Mouse (Mus musculus) ES-E14 (cell line): ENCODE data around the gene Slc6a8. TPM values are rescaled to one million over a fixed set of nuclear protein-coding genes. Genes with fewer than 3 reads are reported as not detected.
A peak's percentile ranks its signal among the peaks of the same experiment; 100 is the strongest.

Experiments
- DNase-seq: peaks from one replicate; pipeline ENCODE4 v3.0.0-alpha.2; 2013; ENCODE audit warnings: low read depth, low spot score
- H3K27ac ChIP-seq: 2 replicates; pipeline ENCODE4 v1.5.1; 2012; ENCODE audit warnings: low read depth, mild to moderate bottlenecking, low read length, moderate library complexity, mixed read lengths; ENCODE audit not compliant: poor library complexity, insufficient read depth, severe bottlenecking
- H3K36me3 ChIP-seq: 2 replicates; pipeline ENCODE4 v1.6.1; 2012; ENCODE audit warnings: mild to moderate bottlenecking, low read length, moderate library complexity, mixed read lengths; ENCODE audit not compliant: control insufficient read depth, poor library complexity, insufficient read depth, severe bottlenecking
- H3K4me1 ChIP-seq, 2 experiments: fragments of 150-350 bp in 1 of 2; sonication (generic) in 1 of 2; 2 replicates each; pipeline ENCODE4 v1.6.1; 2012; ENCODE audit warnings: low read length in 2 of 2, mild to moderate bottlenecking in 1 of 2, mixed read lengths in 1 of 2; ENCODE audit not compliant: control insufficient read depth in 2 of 2, insufficient read depth in 2 of 2, poor library complexity in 1 of 2
- H3K4me3 ChIP-seq, 2 experiments: fragments of 150-350 bp in 1 of 2; sonication (generic) in 1 of 2; 2 replicates each; pipeline ENCODE4 v1.5.1; 2012; ENCODE audit warnings: low read length in 2 of 2, low read depth in 1 of 2, mild to moderate bottlenecking in 1 of 2, mixed read lengths in 1 of 2; ENCODE audit not compliant: insufficient read depth in 1 of 2, poor library complexity in 1 of 2, severe bottlenecking in 1 of 2
- H3K9ac ChIP-seq: 2 replicates; pipeline ENCODE4 v1.6.1; 2012; ENCODE audit warnings: low read depth, mild to moderate bottlenecking, low read length, mixed read lengths; ENCODE audit not compliant: poor library complexity, insufficient read depth, severe bottlenecking
- H3K9me3 ChIP-seq: fragments of 150-350 bp; sonication (generic); 2 replicates; pipeline ENCODE4 v1.6.1; 2012; ENCODE audit warnings: low read depth, mild to moderate bottlenecking, low read length; ENCODE audit not compliant: control insufficient read depth, insufficient read depth
- CHD2 ChIP-seq: IDR thresholded peaks from 2 replicates; pipeline ENCODE4 v1.6.1; 2014; ENCODE audit warnings: mild to moderate bottlenecking, low read depth, low read length, inconsistent platforms
- HCFC1 ChIP-seq: IDR thresholded peaks from 2 replicates; pipeline ENCODE4 v1.6.1; 2012; ENCODE audit warnings: low read length, inconsistent platforms, borderline replicate concordance; ENCODE audit not compliant: insufficient read depth
- MAFK ChIP-seq: IDR thresholded peaks from 2 replicates; pipeline ENCODE4 v1.6.1; 2014; ENCODE audit warnings: mild to moderate bottlenecking, low read depth, low read length, inconsistent platforms; ENCODE audit not compliant: insufficient read depth
- ZC3H11A ChIP-seq: IDR thresholded peaks from 2 replicates; pipeline ENCODE4 v1.6.1; 2012; ENCODE audit warnings: low read depth, mild to moderate bottlenecking, inconsistent platforms, low read length, borderline replicate concordance
- ZNF384 ChIP-seq: IDR thresholded peaks from 2 replicates; pipeline ENCODE4 v1.6.1; 2012; ENCODE audit warnings: low read depth, low read length, inconsistent platforms
- in situ Hi-C, 2 experiments: fragments of 600-800 bp; cut with MboI; formaldehyde crosslinking; loops; one replicate each; pipeline ENCODE4 v1.15.1; 2025; ENCODE audit warnings: low sequenced_read_pairs in 2 of 2, inconsistent platforms in 1 of 2; ENCODE audit not compliant: unreplicated experiment in 2 of 2
- total RNA-seq: library from RNA; depleted of rRNA; stranded (reverse); fragments of 300-350 nt; gene quantifications from 2 replicates; pipeline ENCODE4 v1.2.3, GENCODE M21; 2012; rRNA removed

The Slc6a8 gene
- 83.4 and 133 TPM in 2 replicates for total RNA-seq

DNA sequence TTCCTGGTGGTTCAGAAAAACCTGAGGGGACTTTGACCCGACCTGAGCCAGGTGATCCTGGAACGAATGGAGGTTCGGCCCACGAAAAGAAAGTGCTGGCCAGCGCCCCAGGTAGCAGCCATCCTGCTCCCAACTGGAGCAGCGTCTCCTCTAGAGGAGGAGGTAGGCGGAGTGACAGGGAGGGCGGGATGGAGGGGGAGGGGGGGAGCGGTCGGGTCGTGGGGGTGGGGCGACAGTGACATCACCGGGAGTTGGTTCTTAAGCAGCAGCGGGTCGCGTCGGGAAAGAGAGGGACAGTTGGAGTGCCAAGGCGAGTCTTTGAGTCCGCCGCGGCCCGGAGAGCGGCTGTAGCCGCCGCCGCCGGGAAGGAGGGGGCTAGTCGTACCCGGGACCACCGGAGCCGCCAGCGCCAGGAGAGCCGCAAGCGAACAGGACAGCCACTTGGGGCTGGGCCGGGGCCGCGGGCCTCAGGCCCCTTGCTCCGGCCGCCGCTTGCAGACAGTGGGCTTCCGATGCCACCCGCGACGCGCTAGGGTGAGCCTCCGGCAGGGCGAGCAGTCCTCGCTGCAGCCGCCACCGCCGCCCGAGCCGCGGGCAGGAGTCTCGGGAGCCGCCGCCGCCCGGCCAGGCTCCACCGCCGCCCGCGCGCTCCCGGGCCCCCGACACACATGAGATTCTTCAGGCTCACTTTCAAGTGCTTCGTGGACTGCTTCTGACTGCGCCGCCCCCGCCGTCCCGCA lies at the start of gene Slc6a8:
Gene Slc6a8, plus strand, starts transcription at position 272 of the 740 bp plus-strand sequence.
- peak within 1 kb of the TSS; percentile 86 for H3K9ac ChIP-seq
- peaks cover 22% of the 10 kb centered on the region for H3K36me3 ChIP-seq
- TF ChIP-seq ZC3H11A (no peak), HCFC1 (no peak), ZNF384 (no peak), CHD2 (no peak), MAFK (no peak)
- no peak within 1 kb of the TSS; the same call in 1 of the 2 replicates for H3K27ac ChIP-seq
- peaks cover 0 to 8% of the 10 kb centered on the region in 2 experiments; a peak in 1 of 4 replicates for H3K4me1 ChIP-seq
- H3K9me3 ChIP-seq: no peaks in the 10 kb centered on the region
- in situ Hi-C loops: loop anchor here in 1 of 2 experiments (25.0 kb wide), 1 partner anchor 636 kb away; the partner anchor contains the start of gene Pnma5
- DNase-seq: peak; percentile 34
- peak within 1 kb of the TSS; percentile 67 to 91 for H3K4me3 ChIP-seq

GRCm38 (mm10) chrX:73626981-73627380 lies 46.0 kb upstream of the Slc6a8 start:
- H3K4me1 ChIP-seq: no peaks in the 10 kb centered on the region
- H3K9me3 ChIP-seq: no peaks in the 10 kb centered on the region
- H3K4me3 ChIP-seq: no peak overlapping the region
- in situ Hi-C loops: no loop called here
- no peaks in the 10 kb centered on the region for H3K36me3 ChIP-seq
- no peak for DNase-seq
- H3K9ac ChIP-seq: no peak overlapping the region
- no peak overlapping the region for H3K27ac ChIP-seq
- TF ChIP-seq ZC3H11A: no peak
- no peak for TF ChIP-seq CHD2
- TF ChIP-seq ZNF384: no peak
- TF ChIP-seq MAFK: no peak
- TF ChIP-seq HCFC1: no peak

DNA sequence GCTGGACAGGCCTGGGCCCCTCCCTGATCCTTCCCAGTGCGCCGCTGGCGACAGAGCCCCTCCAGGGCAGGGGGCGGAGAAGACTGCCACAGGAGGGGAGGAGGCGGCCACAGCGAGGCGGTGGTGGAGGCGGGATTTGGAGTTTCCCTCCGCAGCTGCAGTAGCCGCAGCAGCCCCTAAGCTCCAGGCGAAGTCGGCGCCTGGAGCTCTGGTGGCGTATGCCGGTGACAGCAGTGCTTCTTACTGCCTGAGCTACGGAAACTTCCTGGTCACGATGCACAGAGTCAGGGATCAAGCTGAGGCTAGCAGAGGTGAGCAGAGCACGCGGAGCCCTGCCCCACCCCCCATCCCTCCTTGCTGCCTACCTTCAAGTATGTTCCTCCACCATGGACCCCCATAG lies 37.5 kb upstream of the Slc6a8 start:
- no peaks in the 10 kb centered on the region for H3K9me3 ChIP-seq
- no peak for TF ChIP-seq ZC3H11A
- TF ChIP-seq HCFC1: no peak
- no peak for TF ChIP-seq MAFK
- no peak for TF ChIP-seq ZNF384
- TF ChIP-seq CHD2: no peak
- H3K4me1 ChIP-seq: peaks cover 0 to 7% of the 10 kb centered on the region in 2 experiments; a peak in 2 of 4 replicates
- in situ Hi-C loops: no loop called here
- no peak overlapping the region for H3K27ac ChIP-seq
- peak overlapping the region in 1 of 2 experiments; percentile 22; a peak in 1 of 4 replicates for H3K4me3 ChIP-seq
- no peak for DNase-seq
- no peaks in the 10 kb centered on the region; the same call in 1 of the 2 replicates for H3K36me3 ChIP-seq
- H3K9ac ChIP-seq: no peak overlapping the region

DNA sequence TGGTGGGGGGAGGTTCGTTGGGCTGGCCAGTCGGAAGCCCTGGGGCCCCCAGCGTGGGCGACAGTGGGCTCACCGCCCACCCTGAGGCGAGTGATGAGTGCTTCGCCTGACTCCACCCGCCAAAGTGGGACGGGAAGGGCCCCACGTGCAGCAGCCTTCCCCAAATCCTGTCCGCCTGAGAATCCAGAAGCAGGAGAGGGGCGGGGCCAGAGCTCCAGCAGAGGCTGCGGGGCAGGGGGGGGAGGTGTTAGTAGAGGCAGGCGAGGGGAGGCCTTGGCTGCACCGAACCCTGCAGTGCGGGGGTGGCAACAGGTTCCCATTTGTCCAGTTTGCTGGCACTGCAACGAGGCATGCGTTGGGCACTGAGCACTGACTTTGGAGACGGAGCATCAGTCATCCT lies 35.5 kb upstream of the Slc6a8 start:
- no peaks in the 10 kb centered on the region for H3K9me3 ChIP-seq
- H3K27ac ChIP-seq: no peak overlapping the region
- DNase-seq: no peak
- peak overlapping the region in 1 of 2 experiments; percentile 46; a peak in 3 of 4 replicates for H3K4me3 ChIP-seq
- peak overlapping the region; percentile 53; the same call in 1 of the 2 replicates for H3K9ac ChIP-seq
- TF ChIP-seq ZNF384 (no peak), HCFC1 (no peak), ZC3H11A (no peak), MAFK (no peak), CHD2 (no peak)
- in situ Hi-C loops: no loop called here
- peaks cover 16% of the 10 kb centered on the region for H3K36me3 ChIP-seq
- peaks cover 0 to 15% of the 10 kb centered on the region in 2 experiments; a peak in 2 of 4 replicates for H3K4me1 ChIP-seq
